Mouse (Mus musculus) stomach, embryonic 14.5 days (tissue): Measurements from ENCODE around the gene Crebbp. TPM values are rescaled to one million over a fixed set of nuclear protein-coding genes. Genes with fewer than 3 reads are reported as not detected.
A peak's percentile ranks its signal among the peaks of the same experiment; 100 is the strongest.

Experiments used
- ATAC-seq: fragments of 200-750 bp; cut with Nextera tagmentation; 2 replicates; pipeline ENCODE4 v1.8.0; 2017; ENCODE audit warnings: low read depth, moderate TSS enrichment; ENCODE audit not compliant: insufficient number of reproducible peaks, insufficient read depth, low FRiP score
- H3K27ac ChIP-seq: fragments of 300-500 bp; sonication (generic); 2 replicates; pipeline ENCODE4 v1.5.1; 2014; ENCODE audit warnings: mild to moderate bottlenecking, low read length, moderate library complexity, mixed read lengths
- H3K27me3 ChIP-seq: fragments of 300-500 bp; sonication (generic); 2 replicates; pipeline ENCODE4 v1.6.1; 2014; ENCODE audit warnings: low read length, control low read depth, mixed read lengths; ENCODE audit not compliant: control insufficient read depth, insufficient read depth
- H3K36me3 ChIP-seq: fragments of 300-500 bp; sonication (generic); 2 replicates; pipeline ENCODE4 v1.6.1; 2014; ENCODE audit warnings: mild to moderate bottlenecking, control low read depth, low read length, moderate library complexity, mixed read lengths; ENCODE audit not compliant: control insufficient read depth, insufficient read depth
- H3K4me1 ChIP-seq: fragments of 300-500 bp; sonication (generic); 2 replicates; pipeline ENCODE4 v1.6.1; 2014; ENCODE audit warnings: low read length, control low read depth, mixed read lengths; ENCODE audit not compliant: control insufficient read depth, insufficient read depth
- H3K4me2 ChIP-seq: fragments of 300-500 bp; sonication (generic); replicated peaks from 2 replicates; pipeline ENCODE4 v1.6.1; 2014; ENCODE audit warnings: low read depth, low read length, control low read depth
- H3K4me3 ChIP-seq: fragments of 300-500 bp; sonication (generic); 2 replicates; pipeline ENCODE4 v1.5.1; 2014; ENCODE audit warnings: low read depth, low read length, control low read depth
- H3K9ac ChIP-seq: fragments of 300-500 bp; sonication (generic); replicated peaks from 2 replicates; pipeline ENCODE4 v1.6.1; 2014; ENCODE audit warnings: low read depth, mild to moderate bottlenecking, control low read depth, low read length, moderate library complexity, mixed read lengths
- H3K9me3 ChIP-seq: fragments of 300-500 bp; sonication (generic); 2 replicates; pipeline ENCODE4 v1.6.1; 2016; ENCODE audit warnings: low read depth, low read length, control low read depth; ENCODE audit not compliant: control insufficient read depth
- WGBS: fragments of 180-500 bp; shearing (Covaris S2); extraction: QIAGEN DNeasy Blood & Tissue Kit; methylation state at CpG from one replicate; pipeline ENCODE4 v1.1.7; 2014; 5-methylcytosine and 5-hydroxymethylcytosine counted together
- polyA plus RNA-seq: library from polyadenylated mRNA; unstranded; fragments of >200 nt; fragmentation: Nextera tagmentation; extraction: Ambion mirVana; gene quantifications from 2 replicates; pipeline ENCODE4 v1.2.1, GENCODE M21; 2014

The Crebbp gene
- polyA plus RNA-seq, 1 experiment from 2014 or later = 53.6 TPM

DNA sequence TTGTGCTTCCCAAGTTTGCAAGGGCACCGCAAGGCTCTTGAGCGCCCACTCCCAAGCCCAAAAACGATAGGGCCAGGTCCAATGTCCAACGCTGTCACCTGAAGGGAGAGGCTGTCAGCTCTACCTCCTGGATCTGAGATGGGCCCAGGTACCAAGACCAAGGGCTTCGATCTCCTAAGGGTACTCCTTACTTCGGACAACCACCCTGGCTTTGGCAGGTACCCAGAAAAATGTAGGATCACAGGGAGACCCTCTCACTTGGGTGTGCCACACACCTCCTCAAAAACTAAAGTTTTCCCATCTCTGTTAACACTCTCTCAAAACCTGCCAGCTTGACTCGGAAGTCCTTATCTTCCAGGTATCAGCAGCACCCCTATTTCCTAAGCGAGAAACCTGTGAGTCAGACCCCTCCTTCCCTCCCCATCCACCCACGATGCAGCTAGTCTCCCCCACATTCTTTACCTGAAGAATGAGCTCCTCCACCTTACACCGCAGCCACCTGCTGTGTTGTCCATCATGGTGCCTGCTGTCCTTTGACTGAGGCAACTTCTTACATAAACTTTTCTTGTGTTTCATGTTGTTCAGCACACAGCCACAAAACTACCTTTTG is 939 bp upstream of the Crebbp start:
- Histone ChIP-seq H3K36me3 (no peaks in the 10 kb centered on the region), H3K4me1 (peaks cover 12% of the 10 kb centered on the region), H3K9ac (peak overlapping the region; percentile 77), H3K27me3 (no peaks in the 10 kb centered on the region), H3K4me2 (peak overlapping the region; percentile 73), H3K4me3 (peak overlapping the region; percentile 93), H3K27ac (no peak overlapping the region), H3K9me3 (no peaks in the 10 kb centered on the region)
- 36% methylated on average over 10 of the region's 10 CpGs for WGBS
- no peak for ATAC-seq

DNA sequence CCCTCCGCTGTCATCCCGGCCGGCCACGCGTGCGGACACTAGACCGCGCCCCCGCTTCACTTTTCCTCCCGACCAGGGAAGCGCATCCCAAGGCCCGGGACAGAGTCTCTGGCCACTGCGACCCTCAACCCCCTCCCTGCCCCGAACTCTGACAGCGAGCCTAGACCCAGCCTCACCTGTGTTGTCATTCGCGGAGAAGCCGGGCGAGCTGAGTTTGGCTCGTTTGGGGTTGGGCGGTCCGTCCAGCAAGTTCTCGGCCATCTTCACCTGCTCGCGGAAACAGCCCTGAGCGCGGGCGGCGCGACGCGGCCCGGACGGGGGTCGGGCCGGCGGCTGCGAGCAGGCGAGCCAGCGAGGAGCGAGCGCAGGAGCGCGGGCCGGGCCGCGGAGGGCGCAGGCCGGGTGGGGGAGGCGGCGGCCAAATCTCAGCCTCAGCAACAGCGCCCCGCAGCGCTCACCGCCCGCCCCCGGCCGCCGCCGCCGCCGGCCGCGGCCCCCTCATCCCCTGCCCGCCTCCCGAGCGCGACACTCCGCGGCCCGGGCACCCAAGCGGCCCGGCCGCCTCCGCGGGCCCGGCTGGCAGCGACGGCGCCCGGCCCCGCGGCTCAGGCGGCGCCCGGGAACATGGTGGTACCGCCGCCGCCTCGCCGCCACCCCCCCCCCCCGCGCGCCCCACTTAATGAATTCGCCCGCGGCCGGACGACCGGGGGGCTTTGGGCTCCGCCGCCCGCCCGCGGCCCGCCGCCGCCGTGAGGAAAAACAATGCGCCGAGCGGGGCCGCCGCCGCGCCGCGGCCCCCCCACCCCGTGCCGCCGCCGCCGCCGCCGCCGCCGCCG is 616 bp downstream of the Crebbp start:
- no peaks in the 10 kb centered on the region for H3K27me3 ChIP-seq
- under 1% methylated on average over 79 of the region's 128 CpGs for WGBS
- H3K9ac ChIP-seq = peak overlapping the region; percentile 98
- ATAC-seq = peak; percentile 57
- H3K9me3 ChIP-seq = no peaks in the 10 kb centered on the region
- no peaks in the 10 kb centered on the region for H3K36me3 ChIP-seq
- H3K4me3 ChIP-seq = peak overlapping the region; percentile 93
- H3K4me2 ChIP-seq = peak overlapping the region; percentile 52
- peak overlapping the region; percentile 90 for H3K27ac ChIP-seq
- H3K4me1 ChIP-seq = peaks cover 12% of the 10 kb centered on the region

DNA sequence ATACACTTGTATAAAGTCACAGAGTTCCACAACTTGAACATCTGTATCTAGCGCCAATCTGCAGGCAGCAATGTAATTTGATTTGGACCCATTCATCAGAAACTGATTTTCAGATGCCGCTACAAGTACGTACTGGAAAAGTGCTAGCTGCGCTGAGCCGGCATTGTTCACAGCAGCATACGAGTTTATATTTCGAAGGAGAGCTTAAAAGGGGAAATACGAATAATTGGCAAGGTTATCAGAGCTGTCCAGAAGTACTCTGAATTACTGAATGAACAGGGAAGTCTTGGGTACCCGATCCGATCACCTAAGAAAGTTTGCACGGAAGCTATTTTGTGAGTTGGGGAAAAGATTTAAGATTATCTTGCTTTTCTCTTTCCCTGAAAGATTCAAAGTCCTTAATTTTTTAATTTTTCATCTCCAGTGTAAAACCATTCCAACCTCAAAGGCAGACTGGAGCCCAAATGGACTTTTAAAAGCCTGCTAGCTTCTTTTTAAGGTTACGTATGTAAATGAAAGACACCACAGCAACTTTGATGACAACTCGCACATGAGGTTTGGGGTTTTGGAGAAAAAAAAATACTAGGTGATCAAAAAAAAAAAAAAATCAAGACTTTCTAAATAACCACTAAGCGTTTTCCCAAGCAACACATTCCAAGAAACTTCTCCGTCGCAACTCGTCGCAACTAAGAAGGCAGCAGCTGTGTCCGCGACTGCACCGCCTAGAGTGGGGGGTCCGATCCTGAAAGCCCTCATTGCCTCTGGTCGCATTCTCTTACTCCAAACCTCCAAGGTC is 1.4 kb downstream of the Crebbp start:
- Histone ChIP-seq H3K4me2 (peak overlapping the region; percentile 52), H3K36me3 (peaks cover 2% of the 10 kb centered on the region; the same call in 1 of the 2 replicates), H3K27ac (no peak overlapping the region; the same call in 1 of the 2 replicates), H3K9ac (peak overlapping the region; percentile 98), H3K4me1 (peaks cover 12% of the 10 kb centered on the region), H3K27me3 (no peaks in the 10 kb centered on the region), H3K4me3 (peak overlapping the region; percentile 93), H3K9me3 (no peaks in the 10 kb centered on the region)
- WGBS = 3% methylated on average over 23 of the region's 23 CpGs
- ATAC-seq = no peak

DNA sequence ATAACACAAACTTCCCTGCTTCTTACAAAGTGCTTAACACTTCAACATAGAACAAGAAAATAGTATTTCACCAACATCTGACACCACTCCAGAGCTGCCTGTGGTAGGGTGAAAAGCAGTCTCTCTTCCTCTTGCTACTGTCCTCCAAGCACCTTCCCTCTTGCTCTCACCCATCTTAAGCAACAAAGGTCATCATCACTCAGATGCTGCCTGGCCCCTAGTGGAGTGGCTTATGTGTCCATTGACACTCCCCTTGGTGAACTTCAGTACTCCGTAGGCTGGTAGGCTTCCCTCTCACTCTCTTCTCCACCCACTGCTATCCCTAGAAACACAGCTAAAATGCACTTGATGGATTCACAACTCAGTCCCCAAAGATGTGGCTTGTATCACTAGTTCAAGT is 3.5 kb downstream of the Crebbp start:
- peaks cover 2% of the 10 kb centered on the region; the same call in 1 of the 2 replicates for H3K36me3 ChIP-seq
- no peaks in the 10 kb centered on the region for H3K9me3 ChIP-seq
- 76% methylated on average over 1 of the region's 1 CpGs for WGBS
- peaks cover 12% of the 10 kb centered on the region for H3K4me1 ChIP-seq
- no peak overlapping the region for H3K4me3 ChIP-seq
- no peak overlapping the region for H3K4me2 ChIP-seq
- H3K9ac ChIP-seq = no peak overlapping the region
- no peaks in the 10 kb centered on the region for H3K27me3 ChIP-seq
- H3K27ac ChIP-seq = no peak overlapping the region
- ATAC-seq = no peak

DNA sequence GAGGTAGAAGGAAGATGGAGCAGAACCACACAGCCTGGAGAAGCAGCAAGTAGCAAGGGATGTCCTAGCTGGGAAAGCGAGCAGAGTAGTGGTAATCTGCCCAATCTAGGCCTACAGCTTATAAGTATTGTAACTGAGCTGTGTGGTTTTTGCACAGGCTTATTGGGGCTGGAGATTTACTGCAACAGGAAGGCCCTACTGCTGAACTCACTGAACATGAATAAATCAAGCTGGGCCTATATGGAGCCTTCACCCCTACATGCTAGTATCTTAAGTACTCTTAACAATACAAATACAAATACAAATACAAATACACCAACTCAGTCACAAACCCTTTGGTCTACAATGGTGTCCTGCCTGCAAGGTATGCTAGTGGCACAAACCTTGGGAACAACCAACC is 10.2 kb downstream of the Crebbp start:
- no peak for ATAC-seq
- Histone ChIP-seq H3K4me3 (no peak overlapping the region), H3K27ac (no peak overlapping the region), H3K9me3 (no peaks in the 10 kb centered on the region), H3K27me3 (no peaks in the 10 kb centered on the region), H3K4me2 (no peak overlapping the region), H3K4me1 (peaks cover 5% of the 10 kb centered on the region), H3K9ac (no peak overlapping the region), H3K36me3 (peaks cover 2% of the 10 kb centered on the region; the same call in 1 of the 2 replicates)
- WGBS = 96% methylated on average over 1 of the region's 1 CpGs

DNA sequence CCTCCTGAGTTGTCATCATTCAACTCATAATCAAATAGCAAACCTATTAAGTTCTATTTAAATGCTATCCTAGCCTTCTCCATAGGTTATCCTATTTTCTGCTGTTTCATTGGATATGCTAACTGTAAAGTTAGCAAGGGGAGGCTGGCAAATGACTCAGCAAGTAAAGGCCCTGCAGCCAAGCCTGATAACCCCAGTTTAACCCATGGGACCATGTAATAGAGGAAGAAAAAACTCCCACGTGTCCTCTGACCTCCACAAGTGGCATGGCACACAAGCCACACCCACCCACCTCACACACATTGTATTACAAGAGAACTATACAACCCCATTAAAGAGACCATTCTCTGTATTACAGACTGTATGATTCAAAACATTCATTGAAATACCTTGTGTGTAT is 13.8 kb downstream of the Crebbp start:
- Histone ChIP-seq H3K9me3 (no peaks in the 10 kb centered on the region), H3K4me3 (no peak overlapping the region), H3K4me2 (no peak overlapping the region), H3K36me3 (no peaks in the 10 kb centered on the region), H3K9ac (no peak overlapping the region), H3K27ac (no peak overlapping the region), H3K4me1 (peaks cover 5% of the 10 kb centered on the region), H3K27me3 (no peaks in the 10 kb centered on the region)
- WGBS = 24% methylated on average over 1 of the region's 1 CpGs
- no peak for ATAC-seq

DNA sequence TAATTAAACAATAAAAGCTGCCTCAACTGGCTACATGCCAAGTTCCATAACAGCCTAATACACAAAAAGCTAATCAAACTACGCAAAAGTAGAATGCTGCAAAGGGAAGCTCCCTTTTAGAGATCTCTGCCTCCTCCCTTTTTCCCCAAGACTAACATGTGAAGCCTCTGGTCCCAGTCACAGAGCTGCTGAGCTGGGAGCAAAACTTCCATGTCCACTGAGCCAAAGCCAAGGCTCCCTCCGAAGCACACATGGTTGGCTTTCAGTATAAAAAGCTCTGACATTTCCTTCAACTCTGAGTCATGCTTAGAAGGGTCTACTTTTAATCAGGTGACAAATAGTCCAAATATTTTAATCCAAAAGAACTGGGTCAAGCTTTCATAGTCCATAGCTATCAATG is 14.2 kb downstream of the Crebbp start:
- H3K4me1 ChIP-seq = peaks cover 5% of the 10 kb centered on the region
- no peak for ATAC-seq

DNA sequence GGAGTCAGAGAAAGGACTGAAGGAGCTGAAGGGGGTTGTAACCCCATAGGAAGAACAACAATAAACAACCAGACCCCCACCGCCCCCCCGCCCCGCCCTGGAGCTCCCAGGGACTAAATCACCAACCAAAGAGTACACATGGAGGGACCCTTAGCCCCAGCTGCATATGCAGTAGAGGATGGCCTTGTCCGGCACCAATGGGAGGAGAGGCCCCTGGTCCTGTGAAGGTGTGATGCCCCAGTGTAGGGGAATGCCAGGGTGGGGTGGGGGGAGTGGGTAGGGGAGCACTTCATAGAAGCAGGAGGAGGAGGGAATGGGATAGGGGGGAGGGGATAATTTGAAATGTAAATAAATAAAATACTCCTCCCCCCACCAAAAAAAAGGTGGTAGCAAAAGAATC is 15.8 kb downstream of the Crebbp start:
- no peak overlapping the region for H3K9ac ChIP-seq
- WGBS = 83% methylated on average over 4 of the region's 4 CpGs
- no peak overlapping the region for H3K4me3 ChIP-seq
- no peak for ATAC-seq
- no peak overlapping the region for H3K27ac ChIP-seq
- H3K4me1 ChIP-seq = peaks cover 5% of the 10 kb centered on the region
- no peaks in the 10 kb centered on the region for H3K27me3 ChIP-seq
- H3K36me3 ChIP-seq = no peaks in the 10 kb centered on the region
- H3K9me3 ChIP-seq = no peaks in the 10 kb centered on the region
- H3K4me2 ChIP-seq = no peak overlapping the region

More for the DNA sequence above, 14.2 kb downstream of the Crebbp start:
- Histone ChIP-seq H3K4me2 (no peak overlapping the region), H3K27ac (no peak overlapping the region), H3K9me3 (no peaks in the 10 kb centered on the region), H3K4me3 (no peak overlapping the region), H3K27me3 (no peaks in the 10 kb centered on the region), H3K36me3 (no peaks in the 10 kb centered on the region), H3K9ac (no peak overlapping the region)
- WGBS = 57% methylated on average over 2 of the region's 2 CpGs
